Comparison of ENCODE assay signal across 8 mouse cellular contexts in the genomic region with DNA sequence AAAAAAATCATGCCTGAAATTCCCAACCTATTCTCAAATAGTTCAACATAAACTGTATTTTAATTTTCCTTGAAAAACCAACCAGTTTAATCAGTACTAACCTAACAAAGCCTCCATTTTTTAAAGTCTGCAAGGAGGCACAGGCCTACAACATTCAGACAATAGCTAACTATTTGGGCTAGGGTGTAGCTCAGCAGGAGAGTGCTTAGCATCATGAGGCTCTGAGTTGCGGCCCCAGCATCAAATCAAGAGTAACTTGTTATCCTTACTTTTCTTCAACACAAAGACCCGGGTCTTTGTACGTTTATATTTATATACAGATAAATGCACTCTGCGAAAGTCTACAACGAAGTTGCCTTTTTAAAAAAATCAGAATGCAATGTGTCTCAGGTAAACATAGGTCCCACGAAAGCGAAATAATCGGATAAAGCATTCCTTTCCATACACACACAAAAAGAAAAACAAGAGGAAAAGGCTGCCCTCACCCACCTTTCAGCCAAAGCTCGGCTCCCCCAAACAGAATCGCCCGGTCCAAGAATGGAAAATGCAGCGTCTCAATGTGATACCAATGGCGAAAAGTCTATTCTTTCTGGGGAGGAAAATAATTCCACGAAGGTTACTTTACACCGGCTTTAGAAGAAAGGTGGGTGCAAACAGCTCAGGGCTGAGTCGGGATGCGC. TPM values are rescaled to one million over a fixed set of nuclear protein-coding genes. Genes with fewer than 3 reads are reported as not detected.
DNase-seq lines count a peak whose midpoint lies in the region; ATAC-seq and TF ChIP-seq lines count a peak whose summit lies in the region.

No protein-coding gene starts in this region.

- TF ChIP-seq POLR2A in embryonic fibroblast, embryonic 13.5 days (IDR thresholded peaks at IDR 0.05; ENCODE audit: low read depth, low read length), result no peak

- no peaks in the 10 kb centered on the region for H3K27me3 ChIP-seq in limb, embryonic 15.5 days
- H3K27me3 ChIP-seq in stomach, embryonic 16.5 days (ENCODE audit: control insufficient read depth, insufficient read depth, low read length), result no peaks in the 10 kb centered on the region; the same call in 1 of the 2 replicates

- H3K9me3 ChIP-seq in limb, embryonic 15.5 days, result no peaks in the 10 kb centered on the region
- H3K9me3 ChIP-seq in stomach, embryonic 16.5 days (replicated peaks; ENCODE audit: control insufficient read depth, low read length), result no peaks in the 10 kb centered on the region

- H3K4me1 ChIP-seq in embryonic fibroblast, embryonic 13.5 days (ENCODE audit: control insufficient read depth, insufficient read depth, low read length), result no peaks in the 10 kb centered on the region; the same call in 1 of the 2 replicates
- H3K4me1 ChIP-seq in limb, embryonic 15.5 days, result peaks cover 18% of the 10 kb centered on the region
- peaks cover 10% of the 10 kb centered on the region for H3K4me1 ChIP-seq in stomach, embryonic 16.5 days (ENCODE audit: control insufficient read depth, insufficient read depth, low read length)

- ATAC-seq in limb, embryonic 15.5 days (ENCODE audit: insufficient number of reproducible peaks, low FRiP score, low TSS enrichment, low read depth), result no peak
- ATAC-seq in stomach, embryonic 16.5 days (ENCODE audit: insufficient read depth, low FRiP score), result no peak

- peak overlapping the region; percentile 99 for H3K9ac ChIP-seq in limb, embryonic 15.5 days
- peak overlapping the region; percentile 97 for H3K9ac ChIP-seq in stomach, embryonic 16.5 days (ENCODE audit: low read length)

- peak; percentile 11 for DNase-seq in kidney, adult 9 months
- DNase-seq in kidney, postnatal 25 days, result no peak
- peak; percentile 56 for DNase-seq in ES-CJ7 (ENCODE audit: low read depth, low spot score)
- no peak for DNase-seq in right cerebral cortex, postnatal 25 days
- DNase-seq in right cerebral cortex, postnatal 10 days (ENCODE audit: low spot score in 2 of 2), result no peak

- WGBS in limb, embryonic 15.5 days, result under 1% methylated on average over 17 of the region's 17 CpGs
- WGBS in stomach, embryonic 16.5 days, result 1% methylated on average over 17 of the region's 17 CpGs

- TF ChIP-seq CTCF in embryonic fibroblast, embryonic 13.5 days (IDR thresholded peaks at IDR 0.05; ENCODE audit: borderline replicate concordance, insufficient read depth, low read length), result no peak

- H3K4me2 ChIP-seq in limb, embryonic 15.5 days, result peak overlapping the region; percentile 55
- peak overlapping the region; percentile 82 for H3K4me2 ChIP-seq in stomach, embryonic 16.5 days (ENCODE audit: low read depth, low read length)

- H3K36me3 ChIP-seq in limb, embryonic 15.5 days, result peaks cover 23% of the 10 kb centered on the region
- 0 out of 2 replicates have a peak, but pooled peaks cover 3% of the 10 kb centered on the region for H3K36me3 ChIP-seq in stomach, embryonic 16.5 days (ENCODE audit: control insufficient read depth, insufficient read depth, low read length)

- H3K4me3 ChIP-seq in embryonic fibroblast, embryonic 13.5 days (ENCODE audit: insufficient read depth, low read length), result peak overlapping the region; percentile 96
- H3K4me3 ChIP-seq in limb, embryonic 15.5 days, result peak overlapping the region; percentile 80
- H3K4me3 ChIP-seq in stomach, embryonic 16.5 days (replicated peaks; ENCODE audit: low read length), result peak overlapping the region; percentile 89

- peak overlapping the region; percentile 94 for H3K27ac ChIP-seq in embryonic fibroblast, embryonic 13.5 days (ENCODE audit: insufficient read depth, low read length)
- H3K27ac ChIP-seq in limb, embryonic 15.5 days, result peak overlapping the region; percentile 100
- peak overlapping the region; percentile 99 for H3K27ac ChIP-seq in stomach, embryonic 16.5 days (ENCODE audit: low read length)

RNA-seq across cellular contexts. Expression of a gene that starts 0.5 kb away (rescaled TPM):
- polyA plus RNA-seq in embryonic fibroblast, embryonic 13.5 days (2011; ENCODE audit: insufficient read length, low read depth, missing spikeins), result 74.5 and 108 TPM in 2 replicates
- polyA plus RNA-seq in limb, embryonic 15.5 days (2015; fragmentation: Nextera tagmentation; extraction: Ambion mirVana), result 93.6 and 110 TPM in 2 replicates
- polyA plus RNA-seq in stomach, embryonic 16.5 days (2015; fragmentation: Nextera tagmentation; extraction: Ambion mirVana), result 86.8 and 88.6 TPM in 2 replicates

RNA-seq across cellular contexts. Expression of a gene that starts 28.1 kb away (rescaled TPM):
- 18.6 and 20.5 TPM in 2 replicates for polyA plus RNA-seq in embryonic fibroblast, embryonic 13.5 days (2011; ENCODE audit: insufficient read length, low read depth, missing spikeins)
- 19.1 and 19.4 TPM in 2 replicates for polyA plus RNA-seq in limb, embryonic 15.5 days (2015; fragmentation: Nextera tagmentation; extraction: Ambion mirVana)
- 18.6 and 18.8 TPM in 2 replicates for polyA plus RNA-seq in stomach, embryonic 16.5 days (2015; fragmentation: Nextera tagmentation; extraction: Ambion mirVana)

Comparison
In these comparisons a context has a peak if more than half of its experiments do, and no peak if none do; other contexts are left out.
1. DNase-seq: peak in kidney, adult 9 months (single experiment) and ES-CJ7 (single experiment); none in kidney, postnatal 25 days (0 of 2), right cerebral cortex, postnatal 25 days (single experiment) and right cerebral cortex, postnatal 10 days (0 of 2).
2. Peak in every context shown above with its lines, with median percentiles within 50 percentile points of each other: H3K27ac ChIP-seq and H3K4me3 ChIP-seq.